Mouse (Mus musculus): ENCODE data around the gene Olfr555.

Olfr555 gene

DNA sequence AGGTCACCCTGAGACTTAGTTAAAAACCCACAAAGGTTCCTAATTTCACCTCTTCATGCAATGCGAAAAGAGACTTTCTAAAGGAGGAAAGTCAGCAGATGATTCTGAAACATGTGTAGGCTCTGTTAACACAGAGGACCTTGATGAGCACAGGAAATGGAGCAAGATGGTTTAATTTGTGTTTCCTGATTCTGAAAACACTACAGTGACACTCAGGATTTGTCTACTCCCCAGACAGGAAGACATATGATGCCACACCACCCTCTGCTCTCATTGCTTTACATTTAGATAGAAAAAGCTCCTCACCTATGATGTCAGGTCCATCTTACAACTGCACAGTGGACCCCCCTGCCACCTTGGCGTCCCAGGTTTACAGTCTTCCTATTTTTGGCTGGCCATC, 17.6 kb downstream of the Olfr555 start:
- 0 out of 2 replicates have a peak, but pooled peaks cover 6% of the 10 kb centered on the region for H3K4me1 ChIP-seq (replicated peaks; ENCODE audit: low read depth, low read length)
- H3K4me3 ChIP-seq (replicated peaks; ENCODE audit: low read length), result no peak overlapping the region
- TF ChIP-seq POU5F1 (IDR thresholded peaks at IDR 0.05; ENCODE audit: borderline replicate concordance, low read length) (no peak), NANOG (IDR thresholded peaks at IDR 0.05; ENCODE audit: borderline replicate concordance, low read length) (no peak), CTCF (conservative IDR thresholded peaks at IDR 0.05; ENCODE audit: low read length) (no peak)
- H3K9me3 ChIP-seq (ENCODE audit: low read length), result no peaks in the 10 kb centered on the region
- H3K27me3 ChIP-seq (ENCODE audit: insufficient read depth, low read length), result peaks cover 13% of the 10 kb centered on the region
- no peaks in the 10 kb centered on the region for H3K36me3 ChIP-seq (ENCODE audit: insufficient read depth, low read length)

DNA sequence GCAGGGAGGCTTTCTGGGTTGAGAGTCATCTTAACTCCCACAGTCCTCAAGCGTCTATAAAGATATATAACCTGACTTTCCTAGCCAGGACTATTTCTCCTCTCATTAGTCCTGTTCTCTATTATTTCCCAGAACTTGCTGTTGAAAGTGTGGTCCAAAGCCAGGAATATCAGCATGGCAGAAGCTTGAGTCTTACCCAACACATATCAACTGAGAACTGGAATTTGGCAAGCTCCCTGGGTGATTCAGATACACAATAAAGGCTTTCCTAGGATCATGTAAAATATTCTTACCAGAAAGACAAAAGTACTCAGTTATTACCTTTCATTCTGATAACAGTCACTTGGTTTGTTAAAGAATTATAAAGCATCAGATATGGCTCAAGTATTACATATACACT, 23.3 kb downstream of the Olfr555 start:
- TF ChIP-seq POU5F1 (IDR thresholded peaks at IDR 0.05; ENCODE audit: borderline replicate concordance, low read length), result no peak
- no peak for TF ChIP-seq CTCF (conservative IDR thresholded peaks at IDR 0.05; ENCODE audit: low read length)
- Histone ChIP-seq H3K4me3 (replicated peaks; ENCODE audit: low read length) (no peak overlapping the region), H3K27me3 (ENCODE audit: insufficient read depth, low read length) (peaks cover 22% of the 10 kb centered on the region)

DNA sequence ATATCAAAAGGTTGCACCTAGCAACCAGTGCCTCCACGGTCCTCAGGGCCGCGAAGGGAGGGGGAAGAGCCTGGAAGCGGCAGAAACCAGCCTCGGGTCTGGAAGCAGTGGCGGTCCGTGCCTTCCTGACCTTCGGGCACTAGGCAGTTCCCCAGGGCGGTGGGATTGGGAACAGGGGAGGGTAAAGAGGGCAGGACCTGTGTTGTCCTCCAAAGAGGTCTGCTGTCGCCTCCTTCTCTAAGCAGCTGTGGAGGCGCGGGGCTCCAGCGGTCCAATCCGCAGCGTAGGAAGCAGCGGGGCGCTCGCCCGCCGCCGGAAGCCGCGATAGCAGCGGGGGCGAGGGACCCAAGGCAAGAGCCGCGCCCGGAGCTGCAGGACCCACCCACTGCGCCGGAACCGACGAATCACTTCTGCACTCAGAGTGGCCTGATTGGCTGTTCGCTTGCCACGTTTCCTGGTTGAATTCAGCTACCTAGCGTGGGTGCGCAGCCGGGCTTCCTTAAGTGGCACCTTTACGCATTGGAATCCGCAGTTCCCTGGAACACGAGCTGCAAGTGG, 28.4 kb downstream of the Olfr555 start, which contains the start of gene Trim68:
Gene Trim68, minus strand, starts transcription at position 384 of the 558 bp plus-strand sequence.
- peaks cover 7% of the 10 kb centered on the region for H3K27me3 ChIP-seq (ENCODE audit: insufficient read depth, low read length)
- peaks cover 6% of the 10 kb centered on the region; the same call in 1 of the 2 replicates for H3K4me1 ChIP-seq (replicated peaks; ENCODE audit: low read depth, low read length)
- H3K4me3 ChIP-seq (replicated peaks; ENCODE audit: low read length), result peak within 1 kb of the TSS; percentile 79
- TF ChIP-seq CTCF (conservative IDR thresholded peaks at IDR 0.05; ENCODE audit: low read length) (no peak), POU5F1 (IDR thresholded peaks at IDR 0.05; ENCODE audit: borderline replicate concordance, low read length) (no peak), NANOG (IDR thresholded peaks at IDR 0.05; ENCODE audit: borderline replicate concordance, low read length) (no peak)
- H3K36me3 ChIP-seq (ENCODE audit: insufficient read depth, low read length), result no peaks in the 10 kb centered on the region
- H3K9me3 ChIP-seq (ENCODE audit: low read length), result peaks cover 6% of the 10 kb centered on the region

More for the DNA sequence above, 23.3 kb downstream of the Olfr555 start:
- Histone ChIP-seq H3K9me3 (ENCODE audit: low read length) (no peaks in the 10 kb centered on the region), H3K36me3 (ENCODE audit: insufficient read depth, low read length) (no peaks in the 10 kb centered on the region), H3K4me1 (replicated peaks; ENCODE audit: low read depth, low read length) (0 out of 2 replicates have a peak, but pooled peaks cover 6% of the 10 kb centered on the region)

DNA sequence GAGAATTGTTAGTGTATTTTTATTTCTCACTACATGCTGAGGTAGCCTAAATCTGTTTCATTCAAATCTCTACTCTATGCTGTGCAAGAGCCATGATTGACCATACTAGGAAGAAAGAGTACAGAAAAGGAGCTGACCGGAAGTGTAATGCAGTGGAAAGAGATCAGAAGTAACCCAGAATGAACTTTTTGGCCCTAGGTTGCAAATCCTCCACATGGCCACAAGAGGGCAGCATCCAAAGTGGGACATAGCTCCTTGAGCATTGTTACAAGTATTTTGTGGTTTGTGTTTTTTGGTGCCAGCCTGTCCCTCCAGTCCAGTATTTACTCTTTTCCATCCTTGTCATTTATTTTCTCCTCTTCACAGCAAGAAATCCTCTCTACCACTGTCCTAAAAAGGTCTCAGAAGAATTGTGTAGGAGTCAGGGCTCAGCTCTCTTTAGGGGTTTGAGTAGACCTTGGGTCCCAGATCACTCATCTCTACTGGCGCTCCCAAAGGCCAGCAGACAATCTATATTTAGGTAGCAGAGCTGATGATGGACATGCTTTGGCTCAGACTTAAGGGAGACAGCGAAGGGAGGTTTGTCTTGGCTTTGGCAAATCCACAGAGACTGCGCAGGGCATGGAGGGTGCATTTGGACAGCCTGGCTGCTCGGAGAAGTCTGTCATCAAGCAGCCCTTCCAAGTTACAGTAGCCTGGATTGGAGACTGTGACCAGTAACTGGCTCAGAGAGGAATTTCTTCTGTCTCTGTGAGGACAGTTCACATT, 36.9 kb downstream of the Olfr555 start, which contains the start of gene Olfr557:
Gene Olfr557, plus strand, starts transcription at position 553 of the 768 bp plus-strand sequence.
- Histone ChIP-seq H3K9me3 (ENCODE audit: low read length) (no peaks in the 10 kb centered on the region), H3K27me3 (ENCODE audit: insufficient read depth, low read length) (peaks cover 3% of the 10 kb centered on the region; the same call in 1 of the 2 replicates), H3K36me3 (ENCODE audit: insufficient read depth, low read length) (no peaks in the 10 kb centered on the region), H3K4me1 (replicated peaks; ENCODE audit: low read depth, low read length) (no peaks in the 10 kb centered on the region), H3K4me3 (replicated peaks; ENCODE audit: low read length) (no peak within 1 kb of the TSS)
- TF ChIP-seq POU5F1 (IDR thresholded peaks at IDR 0.05; ENCODE audit: borderline replicate concordance, low read length) (no peak), CTCF (conservative IDR thresholded peaks at IDR 0.05; ENCODE audit: low read length) (peak; percentile 97), NANOG (IDR thresholded peaks at IDR 0.05; ENCODE audit: borderline replicate concordance, low read length) (no peak)

DNA sequence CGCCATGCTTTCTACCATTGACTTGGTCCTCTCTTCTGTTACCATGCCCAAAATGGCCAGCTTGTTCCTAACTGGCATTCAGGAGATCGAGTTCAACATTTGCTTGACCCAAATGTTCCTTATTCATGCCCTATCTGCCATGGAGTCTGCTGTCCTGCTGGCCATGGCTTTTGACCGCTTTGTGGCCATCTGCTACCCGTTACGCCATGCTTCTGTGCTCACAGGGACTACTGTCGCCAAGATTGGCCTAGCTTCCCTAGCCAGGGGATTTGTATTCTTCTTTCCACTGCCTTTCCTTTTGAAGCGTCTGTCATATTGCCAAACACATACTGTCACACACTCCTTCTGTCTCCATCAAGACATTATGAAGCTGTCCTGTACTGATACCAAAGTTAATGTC, 39.8 kb downstream of the Olfr555 start:
- Histone ChIP-seq H3K4me1 (replicated peaks; ENCODE audit: low read depth, low read length) (no peaks in the 10 kb centered on the region), H3K4me3 (replicated peaks; ENCODE audit: low read length) (no peak overlapping the region), H3K9me3 (ENCODE audit: low read length) (no peaks in the 10 kb centered on the region), H3K36me3 (ENCODE audit: insufficient read depth, low read length) (no peaks in the 10 kb centered on the region), H3K27me3 (ENCODE audit: insufficient read depth, low read length) (peaks cover 3% of the 10 kb centered on the region; the same call in 1 of the 2 replicates)
- no peak for TF ChIP-seq CTCF (conservative IDR thresholded peaks at IDR 0.05; ENCODE audit: low read length)
- no peak for TF ChIP-seq NANOG (IDR thresholded peaks at IDR 0.05; ENCODE audit: borderline replicate concordance, low read length)
- TF ChIP-seq POU5F1 (IDR thresholded peaks at IDR 0.05; ENCODE audit: borderline replicate concordance, low read length), result no peak

DNA sequence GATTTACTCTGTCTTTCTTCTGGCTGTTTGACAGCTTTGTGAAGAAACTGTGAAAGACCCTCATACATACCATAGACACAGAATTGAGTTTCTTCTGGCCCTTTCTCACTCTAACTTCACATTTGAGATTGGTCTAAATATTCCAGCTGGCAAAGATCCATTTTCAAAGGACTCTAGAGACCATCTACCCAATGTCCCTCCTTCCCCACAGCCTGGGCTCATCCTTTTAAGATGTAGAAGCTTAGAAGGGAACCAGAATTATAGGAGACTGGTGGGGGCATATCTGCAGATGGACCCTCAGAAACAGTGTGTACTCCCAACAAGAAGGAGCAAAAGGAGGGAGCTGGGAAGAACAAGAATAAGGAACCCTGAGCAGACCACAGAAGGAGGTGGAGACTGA, 43.3 kb downstream of the Olfr555 start, which contains the start of gene Olfr558:
Gene Olfr558, plus strand, starts transcription at position 301 of the 400 bp plus-strand sequence.
- Histone ChIP-seq H3K4me1 (replicated peaks; ENCODE audit: low read depth, low read length) (no peaks in the 10 kb centered on the region), H3K36me3 (ENCODE audit: insufficient read depth, low read length) (no peaks in the 10 kb centered on the region), H3K4me3 (replicated peaks; ENCODE audit: low read length) (no peak within 1 kb of the TSS), H3K27me3 (ENCODE audit: insufficient read depth, low read length) (no peaks in the 10 kb centered on the region), H3K9me3 (ENCODE audit: low read length) (no peaks in the 10 kb centered on the region)
- TF ChIP-seq POU5F1 (IDR thresholded peaks at IDR 0.05; ENCODE audit: borderline replicate concordance, low read length) (no peak), NANOG (IDR thresholded peaks at IDR 0.05; ENCODE audit: borderline replicate concordance, low read length) (no peak), CTCF (conservative IDR thresholded peaks at IDR 0.05; ENCODE audit: low read length) (no peak)
